Mouse (Mus musculus) embryonic facial prominence, embryonic 11.5 days (tissue): ENCODE data around the gene Ube2r2. TPM values are rescaled to one million over a fixed set of nuclear protein-coding genes. Genes with fewer than 3 reads are reported as not detected.

ENCODE experiments used
- ATAC-seq: fragments of 200-750 bp; cut with Nextera tagmentation; replicated peaks from 2 replicates; pipeline ENCODE4 v1.8.0; 2017; ENCODE audit warnings: low read depth; ENCODE audit not compliant: insufficient number of reproducible peaks, low FRiP score, low TSS enrichment
- DNase-seq: peaks from one replicate; pipeline ENCODE4 v3.0.0-alpha.2; 2015; ENCODE audit warnings: low spot score
- H3K27ac ChIP-seq: fragments of 300-500 bp; sonication (generic); replicated peaks from 2 replicates; pipeline ENCODE4 v1.5.1; 2014; ENCODE audit warnings: mild to moderate bottlenecking, low read depth, low read length, control low read depth
- H3K27me3 ChIP-seq: fragments of 300-500 bp; sonication (generic); 2 replicates; pipeline ENCODE4 v1.6.1; 2014; ENCODE audit warnings: mild to moderate bottlenecking, low read length, moderate library complexity, mixed read lengths; ENCODE audit not compliant: control insufficient read depth, insufficient read depth
- H3K36me3 ChIP-seq: fragments of 300-500 bp; sonication (generic); replicated peaks from 2 replicates; pipeline ENCODE4 v1.6.1; 2014; ENCODE audit warnings: low read depth, mild to moderate bottlenecking, low read length, moderate library complexity, mixed read lengths; ENCODE audit not compliant: control insufficient read depth, insufficient read depth
- H3K4me1 ChIP-seq: fragments of 300-500 bp; sonication (generic); 2 replicates; pipeline ENCODE4 v1.6.1; 2014; ENCODE audit warnings: low read length, mixed read lengths; ENCODE audit not compliant: control insufficient read depth, insufficient read depth
- H3K4me2 ChIP-seq: fragments of 300-500 bp; sonication (generic); 2 replicates; pipeline ENCODE4 v1.6.1; 2014; ENCODE audit warnings: low read depth, mild to moderate bottlenecking, control low read depth, low read length, moderate library complexity
- H3K4me3 ChIP-seq: fragments of 300-500 bp; sonication (generic); 2 replicates; pipeline ENCODE4 v1.5.1; 2014; ENCODE audit warnings: low read depth, low read length, control low read depth
- H3K9ac ChIP-seq: fragments of 300-500 bp; sonication (generic); replicated peaks from 2 replicates; pipeline ENCODE4 v1.6.1; 2014; ENCODE audit warnings: mild to moderate bottlenecking, control low read depth, low read length
- H3K9me3 ChIP-seq: fragments of 300-500 bp; sonication (generic); replicated peaks from 2 replicates; pipeline ENCODE4 v1.6.1; 2016; ENCODE audit warnings: mild to moderate bottlenecking, low read length, inconsistent platforms, mixed read lengths; ENCODE audit not compliant: control insufficient read depth
- WGBS: fragments of 180-500 bp; shearing (Covaris S2); extraction: QIAGEN DNeasy Blood & Tissue Kit; methylation state at CpG from one replicate; pipeline ENCODE4 v1.1.7; 2014; 5-methylcytosine and 5-hydroxymethylcytosine counted together
- polyA plus RNA-seq: library from polyadenylated mRNA; unstranded; fragments of >200 nt; fragmentation: Nextera tagmentation; extraction: Ambion mirVana; gene quantifications from 2 replicates; pipeline ENCODE4 v1.2.1, GENCODE M21; 2014

Ube2r2 gene
- polyA plus RNA-seq, 1 experiment from 2014 or later = 110 TPM

DNA sequence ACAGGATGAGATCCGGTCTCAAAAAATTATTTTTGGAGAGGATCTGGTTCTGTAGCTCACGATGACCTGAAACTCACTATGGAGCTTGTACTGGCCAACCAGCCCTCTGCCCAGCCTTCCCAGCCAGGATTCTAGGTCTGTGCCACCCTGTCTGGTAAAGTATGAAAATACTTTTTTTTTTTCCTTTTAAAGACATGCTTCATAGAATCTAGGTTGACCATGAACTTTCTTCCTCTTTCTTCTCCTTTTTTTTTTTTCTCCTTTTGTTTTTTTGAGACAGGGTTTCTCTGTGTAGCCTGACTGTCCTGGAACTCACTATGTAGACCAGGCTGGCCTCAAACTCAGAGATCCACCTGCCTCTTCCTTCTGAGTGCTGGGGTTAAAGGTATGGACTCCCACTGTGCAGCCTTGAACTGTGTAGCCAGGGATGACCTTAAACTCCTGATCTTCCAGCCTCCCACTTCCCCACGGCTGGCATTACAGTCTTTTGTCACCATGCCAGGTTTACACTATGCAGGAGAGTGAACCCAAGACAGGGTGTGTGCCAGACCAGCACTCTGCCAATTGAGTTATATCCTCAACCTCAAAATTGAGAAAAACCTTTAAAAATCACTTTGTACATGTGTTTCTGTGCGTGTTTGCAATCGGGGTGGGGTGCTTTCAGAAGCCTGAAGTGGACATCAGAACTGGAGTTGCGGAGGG, 4.8 kb downstream of the Ube2r2 start:
- no peaks in the 10 kb centered on the region for H3K9me3 ChIP-seq
- no peak overlapping the region for H3K4me2 ChIP-seq
- no peak for DNase-seq
- WGBS = 94% methylated on average over 6 of the region's 6 CpGs
- H3K4me3 ChIP-seq = no peak overlapping the region
- ATAC-seq = no peak
- H3K27me3 ChIP-seq = no peaks in the 10 kb centered on the region
- H3K27ac ChIP-seq = no peak overlapping the region
- H3K36me3 ChIP-seq = peaks cover 2% of the 10 kb centered on the region
- no peak overlapping the region for H3K9ac ChIP-seq
- no peaks in the 10 kb centered on the region for H3K4me1 ChIP-seq

DNA sequence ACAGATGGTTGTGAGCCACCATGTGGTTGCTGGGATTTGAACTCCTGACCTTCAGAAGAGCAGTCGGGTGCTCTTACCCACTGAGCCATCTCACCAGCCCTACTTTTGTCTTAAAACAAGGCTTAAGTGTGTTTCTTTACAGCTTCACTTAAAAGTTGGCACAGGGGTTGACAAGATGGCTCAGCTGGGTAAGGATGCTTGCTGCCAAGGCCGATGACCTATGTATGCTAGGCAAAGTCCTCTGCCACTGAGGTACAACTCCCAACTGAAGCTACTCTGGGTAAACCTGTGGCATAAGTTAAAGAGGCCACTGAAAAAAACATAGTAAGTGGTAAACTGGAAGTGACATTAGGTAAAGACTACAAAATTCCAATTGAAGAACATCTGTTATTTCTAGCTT, 7.1 kb downstream of the Ube2r2 start:
- Histone ChIP-seq H3K4me3 (no peak overlapping the region), H3K9me3 (no peaks in the 10 kb centered on the region), H3K27ac (no peak overlapping the region), H3K4me1 (no peaks in the 10 kb centered on the region), H3K27me3 (no peaks in the 10 kb centered on the region), H3K9ac (no peak overlapping the region), H3K36me3 (peaks cover 2% of the 10 kb centered on the region), H3K4me2 (no peak overlapping the region)
- no peak for ATAC-seq
- 80% methylated on average over 2 of the region's 2 CpGs for WGBS
- DNase-seq = no peak

DNA sequence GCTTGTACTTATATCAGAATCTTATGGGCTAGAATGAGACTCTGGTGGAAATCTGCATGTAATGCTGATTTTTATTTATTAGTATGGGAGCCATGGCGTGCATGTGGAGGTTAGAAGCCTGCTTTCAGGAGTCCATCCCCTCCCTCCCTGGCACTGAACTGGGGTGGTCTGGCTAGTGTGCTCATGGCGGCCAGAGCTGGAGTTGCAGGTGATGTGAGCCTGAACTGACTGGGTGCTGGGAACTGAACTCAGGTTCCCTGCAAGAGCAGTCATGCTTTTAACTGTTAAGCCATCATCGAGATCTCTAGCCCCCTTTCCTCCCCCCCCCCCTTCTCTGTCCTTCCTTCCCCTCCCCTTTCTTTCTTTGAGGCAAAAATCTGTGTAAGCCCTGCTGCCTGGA, 14.3 kb downstream of the Ube2r2 start:
- no peaks in the 10 kb centered on the region for H3K9me3 ChIP-seq
- no peaks in the 10 kb centered on the region for H3K27me3 ChIP-seq
- H3K4me2 ChIP-seq = no peak overlapping the region
- no peak overlapping the region for H3K27ac ChIP-seq
- ATAC-seq (no peak), DNase-seq (no peak)
- H3K4me1 ChIP-seq = no peaks in the 10 kb centered on the region
- WGBS = 79% methylated on average over 3 of the region's 3 CpGs
- H3K36me3 ChIP-seq = no peaks in the 10 kb centered on the region
- no peak overlapping the region for H3K9ac ChIP-seq
- no peak overlapping the region for H3K4me3 ChIP-seq

GRCm38 (mm10) chr4:41151186-41151585, 15.6 kb downstream of the Ube2r2 start:
- no peaks in the 10 kb centered on the region for H3K4me1 ChIP-seq
- WGBS = 90% methylated on average over 7 of the region's 7 CpGs
- no peak for DNase-seq

GRCm38 (mm10) chr4:41153146-41153545, 17.6 kb downstream of the Ube2r2 start:
- no peak overlapping the region for H3K27ac ChIP-seq
- no peaks in the 10 kb centered on the region for H3K36me3 ChIP-seq
- no peak overlapping the region for H3K4me3 ChIP-seq
- H3K9ac ChIP-seq = no peak overlapping the region
- H3K4me2 ChIP-seq = no peak overlapping the region
- no peak for DNase-seq
- no peaks in the 10 kb centered on the region for H3K27me3 ChIP-seq
- no peaks in the 10 kb centered on the region for H3K4me1 ChIP-seq
- H3K9me3 ChIP-seq = no peaks in the 10 kb centered on the region
- no peak for ATAC-seq
- WGBS = 92% methylated on average over 3 of the region's 3 CpGs

More at GRCm38 (mm10) chr4:41151186-41151585, 15.6 kb downstream of the Ube2r2 start:
- no peak for ATAC-seq
- Histone ChIP-seq H3K27ac (no peak overlapping the region), H3K27me3 (no peaks in the 10 kb centered on the region), H3K9ac (no peak overlapping the region), H3K4me3 (no peak overlapping the region), H3K9me3 (no peaks in the 10 kb centered on the region), H3K36me3 (no peaks in the 10 kb centered on the region), H3K4me2 (no peak overlapping the region)

GRCm38 (mm10) chr4:41156961-41157360, 21.4 kb downstream of the Ube2r2 start:
- H3K27me3 ChIP-seq = no peaks in the 10 kb centered on the region
- H3K4me2 ChIP-seq = no peak overlapping the region
- H3K27ac ChIP-seq = no peak overlapping the region
- H3K4me3 ChIP-seq = no peak overlapping the region
- WGBS = 83% methylated on average over 9 of the region's 9 CpGs
- DNase-seq = no peak
- no peak overlapping the region for H3K9ac ChIP-seq
- H3K36me3 ChIP-seq = no peaks in the 10 kb centered on the region
- H3K4me1 ChIP-seq = no peaks in the 10 kb centered on the region
- H3K9me3 ChIP-seq = no peaks in the 10 kb centered on the region
- no peak for ATAC-seq

DNA sequence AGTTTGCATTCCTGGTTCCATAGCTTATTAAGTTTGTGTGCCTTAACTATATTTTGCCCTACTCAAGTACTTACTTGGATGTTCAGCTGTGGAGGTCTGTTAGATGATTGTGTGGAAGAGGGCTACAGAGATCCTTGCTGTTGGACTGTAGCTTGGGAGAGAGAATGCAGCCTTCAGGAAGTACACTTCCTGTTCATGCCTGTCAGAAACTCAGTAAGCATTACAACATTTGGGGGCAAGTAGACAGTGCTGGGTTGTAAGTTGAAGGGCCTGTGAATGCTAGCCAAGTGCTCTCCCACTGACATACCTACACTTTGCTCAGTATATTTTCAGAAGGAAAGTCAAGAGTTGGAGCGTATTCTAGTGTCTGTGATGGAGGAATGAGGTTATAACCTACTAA, 22.7 kb downstream of the Ube2r2 start:
- no peaks in the 10 kb centered on the region for H3K4me1 ChIP-seq
- no peaks in the 10 kb centered on the region for H3K27me3 ChIP-seq
- no peak for DNase-seq
- H3K36me3 ChIP-seq = no peaks in the 10 kb centered on the region
- no peak for ATAC-seq
- H3K9me3 ChIP-seq = no peaks in the 10 kb centered on the region
- no peak overlapping the region for H3K9ac ChIP-seq
- no peak overlapping the region for H3K4me2 ChIP-seq
- 93% methylated on average over 1 of the region's 1 CpGs for WGBS
- H3K4me3 ChIP-seq = no peak overlapping the region
- no peak overlapping the region for H3K27ac ChIP-seq

GRCm38 (mm10) chr4:41161232-41161631, 25.7 kb downstream of the Ube2r2 start:
- no peaks in the 10 kb centered on the region for H3K36me3 ChIP-seq
- DNase-seq (no peak), ATAC-seq (no peak)
- 96% methylated on average over 3 of the region's 3 CpGs for WGBS
- no peaks in the 10 kb centered on the region for H3K9me3 ChIP-seq
- no peak overlapping the region for H3K9ac ChIP-seq
- H3K4me1 ChIP-seq = no peaks in the 10 kb centered on the region
- H3K27ac ChIP-seq = no peak overlapping the region
- no peaks in the 10 kb centered on the region for H3K27me3 ChIP-seq
- no peak overlapping the region for H3K4me2 ChIP-seq
- no peak overlapping the region for H3K4me3 ChIP-seq
